Mouse (Mus musculus): ENCODE data around the gene Agpat3.

GRCm38 (mm10) chr10:78276242-78276641 is 76.0 kb downstream of the Agpat3 start:
- TF ChIP-seq CTCF (IDR thresholded peaks at IDR 0.05; ENCODE audit: low read depth, low read length) (no peak), POLR2A (IDR thresholded peaks at IDR 0.05; ENCODE audit: borderline replicate concordance, low read depth, low read length) (no peak)
